Mouse (Mus musculus): ENCODE measurements around the gene Lrrc29. TPM values are rescaled to one million over a fixed set of nuclear protein-coding genes. Genes with fewer than 3 reads are reported as not detected.
"Not testable (repeated sequence)": the region's sequence is repeated elsewhere in the genome, so short reads cannot be mapped to it uniquely, and the experiment has no call there.

The Lrrc29 gene
- total RNA-seq, 4 experiments from 2014 or later = 0.69 to 1.8 (median 1.1) TPM

DNA sequence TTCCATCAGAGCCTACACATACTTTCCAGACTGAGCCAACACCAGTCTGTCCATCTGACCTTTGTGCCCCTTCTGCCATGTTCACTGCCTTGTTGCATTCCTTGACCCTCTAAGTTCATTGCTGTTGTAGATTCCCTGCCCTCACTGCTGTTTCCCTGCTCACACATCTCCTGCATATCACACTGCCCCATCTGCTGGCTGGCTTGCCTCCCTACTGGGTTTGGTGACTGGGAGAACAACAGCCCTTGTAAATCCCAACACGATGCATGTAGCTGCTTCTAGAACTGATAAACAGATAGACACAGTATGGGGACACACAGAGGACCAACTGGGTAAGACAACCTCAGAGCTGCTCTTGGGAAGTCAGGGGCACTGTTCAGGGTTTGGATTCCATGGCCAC lies 14.4 kb downstream of the Lrrc29 start:
- DNase-seq (ENCODE audit: low spot score) = no peak

DNA sequence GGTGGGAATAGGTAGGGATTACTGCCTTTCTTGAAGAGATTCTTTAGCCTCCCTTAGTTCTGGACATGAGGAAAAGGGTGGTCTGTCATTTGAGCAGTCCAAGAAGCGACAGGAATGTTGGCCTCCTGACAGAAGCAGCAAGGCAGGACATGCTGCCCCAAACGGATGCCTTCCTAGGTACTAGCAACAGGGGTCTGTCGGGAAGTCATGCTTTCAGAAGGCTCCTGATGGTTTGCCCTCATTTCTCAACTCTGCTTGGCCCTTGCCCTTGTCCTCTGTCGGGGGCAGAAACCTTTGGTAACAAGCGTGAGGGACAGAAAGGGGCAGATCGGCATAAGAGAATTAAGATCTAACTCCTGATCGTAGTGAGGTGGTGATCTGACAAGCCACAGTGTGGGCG lies 16.0 kb downstream of the Lrrc29 start:
- DNase-seq (ENCODE audit: low spot score) = no peak

DNA sequence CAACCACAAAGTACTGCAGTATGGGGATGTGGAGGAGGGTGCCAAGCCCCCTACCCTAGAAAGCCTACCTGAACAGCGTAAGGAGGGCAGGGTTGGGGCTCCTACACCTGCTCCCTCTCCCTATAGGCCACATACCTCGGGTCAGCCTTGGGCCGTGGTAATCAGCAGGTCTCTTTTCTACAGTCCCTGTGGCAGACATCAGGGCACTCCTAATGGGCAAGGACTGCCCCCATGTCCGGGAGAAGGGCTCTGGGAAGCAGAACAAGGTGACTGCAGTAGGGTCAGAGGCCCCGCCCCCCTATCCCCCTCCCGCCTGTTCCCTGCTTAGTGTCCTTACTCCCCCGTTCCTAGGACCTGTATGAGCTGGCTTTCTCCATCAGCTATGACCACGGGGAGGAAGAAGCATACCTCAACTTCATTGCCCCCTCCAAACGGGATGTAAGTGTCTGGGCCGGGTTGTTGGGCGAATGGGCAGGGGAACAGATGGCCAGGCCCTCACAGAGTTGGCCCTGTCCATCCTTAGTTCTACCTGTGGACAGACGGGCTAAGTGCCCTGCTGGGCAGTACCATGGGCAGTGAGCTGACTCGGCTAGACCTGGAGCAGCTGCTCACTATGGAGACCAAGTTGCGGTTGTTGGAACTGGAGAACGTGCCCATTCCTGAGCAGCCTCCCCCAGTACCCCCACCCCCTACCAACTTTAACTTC lies 16.8 kb downstream of the Lrrc29 start:
- no peak for DNase-seq (ENCODE audit: low spot score)

DNA sequence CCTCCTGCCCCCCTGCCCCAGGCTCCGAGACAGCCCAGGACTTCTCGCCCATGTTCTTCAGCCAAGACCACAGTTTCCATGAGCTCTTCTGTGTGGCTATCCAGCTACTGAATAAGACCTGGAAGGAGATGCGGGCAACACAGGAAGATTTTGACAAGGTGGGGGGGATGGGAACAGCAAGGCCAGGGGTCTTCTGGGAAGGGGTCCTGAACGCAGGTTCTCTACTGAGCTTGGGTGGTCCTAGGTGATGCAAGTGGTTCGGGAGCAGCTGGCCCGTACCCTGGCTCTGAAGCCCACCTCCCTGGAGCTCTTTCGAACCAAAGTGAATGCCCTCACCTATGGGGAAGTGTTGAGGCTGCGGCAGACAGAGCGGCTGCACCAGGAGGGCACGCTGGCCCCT lies 17.6 kb downstream of the Lrrc29 start:
- DNase-seq (ENCODE audit: low spot score) = no peak

- no peak for DNase-seq (ENCODE audit: low spot score)
These were observed 18.4 kb downstream of the Lrrc29 start for GRCm38 (mm10) chr8:105307670-105308069.

- DNase-seq (ENCODE audit: low spot score) = no peak
These were observed 19.9 kb downstream of the Lrrc29 start for GRCm38 (mm10) chr8:105306146-105306691.

DNA sequence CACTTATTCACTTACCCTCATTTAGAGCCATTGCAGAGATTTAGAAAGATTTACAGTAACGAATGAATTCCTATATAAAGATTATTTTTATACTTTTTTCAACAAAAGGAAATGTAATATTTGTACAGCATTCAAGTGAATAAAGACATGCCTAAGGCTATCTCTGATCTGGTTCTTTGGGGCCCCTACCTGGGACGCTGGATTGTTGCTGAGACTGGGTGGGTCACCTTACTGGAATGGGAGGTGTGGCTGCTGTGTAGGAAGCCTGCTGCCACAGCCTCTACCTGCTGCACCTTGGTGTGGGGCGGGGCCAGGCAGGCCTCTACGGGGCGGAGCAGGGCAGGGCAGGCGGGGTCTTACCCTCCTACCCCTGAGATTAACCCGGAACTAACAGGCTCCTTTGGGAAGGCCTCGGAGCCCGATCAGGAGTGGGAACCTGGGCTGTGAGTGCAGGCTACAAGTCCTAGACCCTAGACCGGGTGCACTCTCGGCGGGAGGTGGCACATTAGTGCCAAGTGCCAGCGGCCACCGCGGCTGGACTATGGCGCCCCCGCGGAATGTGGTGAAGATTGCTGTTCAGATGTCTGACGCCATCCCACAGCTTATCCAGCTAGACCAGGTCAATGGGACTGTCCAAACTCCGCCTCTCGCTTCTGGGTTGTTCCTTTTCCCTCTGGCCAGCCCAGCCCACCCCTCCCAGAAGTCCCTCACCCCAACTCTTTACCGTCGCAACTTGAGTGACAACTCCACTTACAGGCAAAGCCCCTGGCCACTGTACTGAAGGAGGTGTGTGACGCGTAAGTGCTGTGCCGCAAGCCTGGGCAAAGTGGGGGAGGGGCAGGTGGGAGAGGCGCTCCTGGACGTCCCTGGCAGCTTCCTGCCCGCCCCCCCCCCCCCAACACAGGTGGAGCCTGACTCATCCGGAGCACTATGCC lies 20.6 kb downstream of the Lrrc29 start, which contains the start of gene Elmo3:
Gene Elmo3 (plus strand): TSS at position 391 of the 935 bp plus-strand sequence.
- no peak for DNase-seq (ENCODE audit: low spot score)

DNA sequence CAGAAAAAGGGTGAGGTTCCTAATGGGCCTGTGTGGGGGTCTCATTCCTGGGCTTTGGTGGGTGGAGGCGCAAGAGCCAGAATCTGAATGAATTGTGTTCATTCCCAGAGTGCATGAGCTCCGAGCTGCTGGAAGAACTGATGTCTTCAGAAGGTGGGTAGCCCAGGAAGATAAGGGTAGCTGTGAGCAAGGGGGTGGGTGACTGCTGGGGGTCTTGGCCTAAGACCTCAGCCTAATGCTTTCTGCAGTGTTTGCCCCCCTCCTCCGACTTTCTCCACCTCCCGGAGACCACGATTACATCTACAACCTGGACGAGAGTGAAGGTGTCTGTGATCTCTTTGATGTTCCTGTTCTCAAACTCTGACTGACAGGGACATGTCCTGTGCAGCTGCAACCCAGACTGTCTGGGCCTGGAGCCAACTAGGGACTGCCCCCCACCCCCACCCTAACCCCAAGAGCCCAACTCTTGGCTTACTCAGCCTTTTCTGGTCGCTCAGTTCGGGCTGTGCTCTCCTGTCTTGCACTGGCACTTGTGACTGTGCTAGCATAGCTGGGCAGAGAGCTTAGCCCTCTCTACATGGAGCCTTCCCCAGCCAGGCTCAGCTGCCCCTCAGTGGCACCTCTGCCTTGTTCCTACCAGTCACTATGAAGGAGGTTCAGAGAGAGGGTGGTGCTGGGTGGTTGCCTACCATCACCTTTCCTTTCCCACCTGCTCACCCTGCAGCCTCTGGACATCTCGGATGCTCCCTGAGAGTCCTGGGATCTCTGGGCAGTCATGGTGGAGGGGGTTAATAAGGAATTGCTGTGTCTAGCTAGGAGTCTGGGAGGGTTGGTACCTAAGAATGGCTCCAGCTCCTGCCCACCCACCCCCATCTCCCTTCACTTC lies 21.5 kb downstream of the Lrrc29 start:
- DNase-seq (ENCODE audit: low spot score) = no peak

GRCm38 (mm10) chr8:105303874-105304273 lies 22.2 kb downstream of the Lrrc29 start:
- DNase-seq (ENCODE audit: low spot score) = no peak

DNA sequence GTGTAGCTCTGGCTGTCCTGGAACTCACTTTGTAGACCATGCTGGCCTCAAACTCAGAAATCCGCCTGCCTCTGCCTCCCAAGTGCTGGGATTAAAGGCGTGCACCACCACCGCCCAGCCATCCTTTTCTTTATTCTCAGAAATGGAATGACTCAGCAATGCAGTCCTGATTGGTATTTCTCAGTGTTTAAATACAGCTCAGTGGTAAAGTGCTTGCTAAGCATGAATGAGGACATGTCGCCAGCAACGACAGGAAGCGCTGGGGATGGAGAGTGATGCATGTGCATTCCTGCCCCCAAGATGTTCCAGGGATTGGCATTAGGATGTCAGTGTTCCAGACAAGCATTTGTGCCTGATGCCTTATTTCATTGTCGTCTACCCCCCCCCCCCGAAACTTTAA lies 22.7 kb downstream of the Lrrc29 start:
- DNase-seq (ENCODE audit: low spot score) = no peak

- no peak for DNase-seq (ENCODE audit: low spot score)
These were observed 26.1 kb downstream of the Lrrc29 start for GRCm38 (mm10) chr8:105299962-105300361.

GRCm38 (mm10) chr8:105298351-105299252 lies 27.5 kb downstream of the Lrrc29 start:
- no peak for DNase-seq (ENCODE audit: low spot score)

DNA sequence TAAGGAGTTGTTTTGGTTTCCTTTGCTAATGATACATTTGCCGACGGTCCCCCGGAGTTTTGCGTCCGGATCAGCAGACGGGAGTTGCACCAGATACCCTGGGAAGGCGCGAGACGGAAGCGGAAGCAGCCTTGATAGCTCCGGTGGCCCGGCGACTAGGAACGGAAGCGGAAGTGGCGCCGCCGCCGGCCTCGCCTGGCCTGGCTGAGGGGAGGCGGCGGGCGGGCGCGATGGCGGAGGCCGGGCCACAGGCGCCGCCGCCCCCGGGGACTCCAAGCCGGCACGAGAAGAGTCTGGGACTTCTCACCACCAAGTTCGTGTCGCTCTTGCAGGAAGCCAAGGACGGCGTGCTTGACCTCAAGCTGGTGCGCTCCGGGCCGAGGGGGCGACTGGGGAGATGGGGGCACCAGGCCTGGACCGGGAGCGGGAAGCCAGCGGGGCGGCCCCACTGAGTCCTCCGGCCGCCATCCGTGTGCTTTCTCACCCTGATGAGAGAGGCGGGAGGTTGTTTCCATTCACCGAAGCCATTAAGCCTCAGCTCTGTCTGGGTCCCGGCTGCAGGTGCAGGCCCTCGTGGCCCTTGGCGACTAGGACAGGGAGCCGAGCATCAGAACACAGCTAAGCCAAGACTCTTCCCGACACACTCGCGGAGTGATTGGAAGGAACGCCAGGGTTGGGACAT lies 28.4 kb downstream of the Lrrc29 start, which contains the start of gene E2f4:
Gene E2f4 (plus strand): TSS at position 153 of the 682 bp plus-strand sequence.
- peak; percentile 93 for DNase-seq (ENCODE audit: low spot score)

- no peak for DNase-seq (ENCODE audit: low spot score)
These were observed 30.0 kb downstream of the Lrrc29 start, which contains the start of gene Exoc3l for GRCm38 (mm10) chr8:105295895-105296573. Gene Exoc3l (minus strand): TSS chr8:105296101.

GRCm38 (mm10) chr8:105295256-105295655 lies 30.8 kb downstream of the Lrrc29 start:
- DNase-seq (ENCODE audit: low spot score) = no peak

DNA sequence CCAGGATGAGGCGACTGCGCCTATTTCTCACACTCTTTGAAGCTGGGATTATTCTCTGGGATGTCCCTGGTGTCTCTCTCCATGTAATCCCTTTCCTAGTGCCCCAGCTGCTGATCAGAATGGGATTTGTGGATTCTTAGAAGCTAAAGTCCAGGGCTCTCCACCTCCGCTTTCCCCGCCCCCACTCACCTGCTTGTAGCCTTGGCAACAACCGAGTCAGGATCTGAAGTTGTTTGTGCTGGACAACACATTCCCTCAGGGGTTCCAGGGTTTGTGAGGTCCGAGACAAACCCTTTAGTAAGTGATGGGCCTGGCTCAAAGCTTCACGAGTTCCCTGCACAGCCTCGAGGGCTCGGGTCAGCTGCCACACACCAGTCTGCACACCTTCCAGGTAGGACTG lies 31.3 kb downstream of the Lrrc29 start:
- no peak for DNase-seq (ENCODE audit: low spot score)

GRCm38 (mm10) chr8:105293405-105293804 lies 32.7 kb downstream of the Lrrc29 start:
- no peak for DNase-seq (ENCODE audit: low spot score)

DNA sequence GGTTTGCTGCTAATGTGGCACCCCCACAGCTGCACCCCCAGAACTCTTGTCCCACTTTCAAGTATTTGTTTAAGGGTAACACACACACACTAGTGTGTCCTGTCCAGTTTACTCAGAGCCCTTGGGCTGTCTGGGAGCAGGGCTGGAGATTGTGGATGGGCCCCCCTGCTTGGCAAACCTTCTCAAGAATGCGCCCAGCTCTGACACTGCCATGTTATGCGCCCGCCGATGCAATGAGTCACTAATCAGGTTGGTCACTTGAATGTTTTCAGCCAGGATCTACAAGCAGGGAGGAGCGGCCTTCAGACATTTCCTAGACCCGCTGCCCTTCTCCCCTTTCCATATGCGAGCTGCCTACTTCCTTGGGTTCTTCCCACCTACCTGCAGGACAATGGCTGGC lies 33.6 kb downstream of the Lrrc29 start:
- DNase-seq (ENCODE audit: low spot score) = no peak

GRCm38 (mm10) chr8:105291802-105292201 lies 34.3 kb downstream of the Lrrc29 start:
- not testable (repeated sequence) for DNase-seq (ENCODE audit: low spot score)
